Mouse (Mus musculus): ENCODE measurements around the gene Cacna1d. TPM values are rescaled to one million over a fixed set of nuclear protein-coding genes. Genes with fewer than 3 reads are reported as not detected.
A peak's percentile ranks its signal among the peaks of the same experiment; 100 is the strongest.

Gene Cacna1d
- total and polyA plus RNA-seq, 2 experiments from 2014 or later, result 5.5 to 8.9 TPM

GRCm38 (mm10) chr14:30238807-30239206 is 252.4 kb downstream of the Cacna1d start:
- Histone ChIP-seq H3K4me2 (ENCODE audit: low read depth, low read length) (no peak overlapping the region), H3K4me1 (ENCODE audit: control insufficient read depth, insufficient read depth) (no peaks in the 10 kb centered on the region), H3K9ac (replicated peaks; ENCODE audit: low read depth, low read length) (no peak overlapping the region), H3K27me3 (ENCODE audit: control insufficient read depth, insufficient read depth, low read length) (no peaks in the 10 kb centered on the region), H3K4me3 (ENCODE audit: low read depth, low read length) (no peak overlapping the region), H3K9me3 (replicated peaks; ENCODE audit: control insufficient read depth, low read length) (no peaks in the 10 kb centered on the region), H3K36me3 (replicated peaks; ENCODE audit: control insufficient read depth, insufficient read depth, low read length) (no peaks in the 10 kb centered on the region), H3K27ac (ENCODE audit: low read depth) (no peak overlapping the region)
- TF ChIP-seq EP300 (IDR thresholded peaks at IDR 0.05; ENCODE audit: low read depth) (no peak), CTCF (IDR thresholded peaks at IDR 0.05; ENCODE audit: low read depth) (no peak)
- 85% methylated on average over 5 of the region's 5 CpGs for WGBS
- ATAC-seq (ENCODE audit: insufficient read depth, low read depth) (no peak), DNase-seq (ENCODE audit: low spot score) (no peak)

DNA sequence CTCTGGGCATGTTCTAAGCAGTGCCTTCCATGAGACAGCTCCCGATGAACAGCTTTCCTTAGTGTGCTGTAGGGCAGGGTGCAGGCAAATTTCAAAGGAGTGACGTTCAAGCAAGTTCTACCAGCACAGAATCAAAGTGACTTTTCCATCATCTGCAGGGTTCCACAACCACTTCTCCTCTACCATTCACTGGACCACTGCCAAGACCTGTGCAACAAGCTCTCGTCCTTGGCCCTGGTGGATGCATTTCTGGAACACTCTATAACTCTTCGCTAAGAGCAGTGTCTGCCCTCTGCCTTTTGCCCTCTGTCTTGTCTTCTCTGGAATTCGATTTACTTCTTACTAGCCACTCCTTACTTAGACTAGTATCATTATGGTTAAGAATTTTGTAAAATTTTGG is 266.1 kb downstream of the Cacna1d start:
- no peaks in the 10 kb centered on the region for H3K27me3 ChIP-seq (ENCODE audit: control insufficient read depth, insufficient read depth, low read length)
- no peak for ATAC-seq (ENCODE audit: insufficient read depth, low read depth)
- TF ChIP-seq EP300 (IDR thresholded peaks at IDR 0.05; ENCODE audit: low read depth), result no peak
- TF ChIP-seq CTCF (IDR thresholded peaks at IDR 0.05; ENCODE audit: low read depth), result no peak
- WGBS, result 61% methylated on average over 5 of the region's 5 CpGs
- DNase-seq (ENCODE audit: low spot score), result no peak
- no peaks in the 10 kb centered on the region for H3K9me3 ChIP-seq (replicated peaks; ENCODE audit: control insufficient read depth, low read length)
- H3K4me1 ChIP-seq (ENCODE audit: control insufficient read depth, insufficient read depth), result no peaks in the 10 kb centered on the region
- H3K36me3 ChIP-seq (replicated peaks; ENCODE audit: control insufficient read depth, insufficient read depth, low read length), result no peaks in the 10 kb centered on the region
- H3K9ac ChIP-seq (replicated peaks; ENCODE audit: low read depth, low read length), result no peak overlapping the region
- H3K4me3 ChIP-seq (ENCODE audit: low read depth, low read length), result no peak overlapping the region
- H3K4me2 ChIP-seq (ENCODE audit: low read depth, low read length), result no peak overlapping the region
- H3K27ac ChIP-seq (ENCODE audit: low read depth), result no peak overlapping the region

- H3K9ac ChIP-seq (replicated peaks; ENCODE audit: low read depth, low read length), result no peak overlapping the region
- WGBS, result 87% methylated on average over 6 of the region's 6 CpGs
- no peaks in the 10 kb centered on the region for H3K9me3 ChIP-seq (replicated peaks; ENCODE audit: control insufficient read depth, low read length)
- no peaks in the 10 kb centered on the region for H3K36me3 ChIP-seq (replicated peaks; ENCODE audit: control insufficient read depth, insufficient read depth, low read length)
- H3K4me2 ChIP-seq (ENCODE audit: low read depth, low read length), result no peak overlapping the region
- H3K27me3 ChIP-seq (ENCODE audit: control insufficient read depth, insufficient read depth, low read length), result no peaks in the 10 kb centered on the region
- H3K4me3 ChIP-seq (ENCODE audit: low read depth, low read length), result no peak overlapping the region
- H3K4me1 ChIP-seq (ENCODE audit: control insufficient read depth, insufficient read depth), result peaks cover 5% of the 10 kb centered on the region; the same call in 1 of the 2 replicates
- DNase-seq (ENCODE audit: low spot score), result no peak
- H3K27ac ChIP-seq (ENCODE audit: low read depth), result no peak overlapping the region
- TF ChIP-seq CTCF (IDR thresholded peaks at IDR 0.05; ENCODE audit: low read depth) (no peak), EP300 (IDR thresholded peaks at IDR 0.05; ENCODE audit: low read depth) (no peak)
- no peak for ATAC-seq (ENCODE audit: insufficient read depth, low read depth)
Measured at GRCm38 (mm10) chr14:30222101-30222500, 269.2 kb downstream of the Cacna1d start.

DNA sequence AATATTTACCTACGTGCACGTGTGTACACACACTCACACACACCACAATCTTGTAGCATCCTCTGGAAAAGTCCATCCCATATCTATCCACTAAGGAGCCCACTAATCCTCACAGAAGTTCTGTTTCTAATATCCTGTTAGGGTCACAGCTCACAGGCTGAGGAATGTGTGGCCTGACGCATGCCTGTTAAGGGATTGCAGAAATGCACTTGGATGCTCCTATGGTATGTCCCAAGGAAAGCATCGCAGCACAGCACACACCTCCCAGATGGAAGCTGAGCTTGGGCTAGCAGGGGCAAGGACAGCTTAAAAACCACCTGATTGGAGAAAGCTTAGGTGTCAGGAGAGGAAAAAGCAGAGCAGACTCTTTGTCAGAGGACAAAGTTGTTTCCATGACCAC is 271.4 kb downstream of the Cacna1d start:
- Histone ChIP-seq H3K9me3 (replicated peaks; ENCODE audit: control insufficient read depth, low read length) (no peaks in the 10 kb centered on the region), H3K9ac (replicated peaks; ENCODE audit: low read depth, low read length) (no peak overlapping the region), H3K4me3 (ENCODE audit: low read depth, low read length) (no peak overlapping the region), H3K4me1 (ENCODE audit: control insufficient read depth, insufficient read depth) (peaks cover 5% of the 10 kb centered on the region; the same call in 1 of the 2 replicates), H3K27me3 (ENCODE audit: control insufficient read depth, insufficient read depth, low read length) (no peaks in the 10 kb centered on the region), H3K27ac (ENCODE audit: low read depth) (no peak overlapping the region), H3K4me2 (ENCODE audit: low read depth, low read length) (no peak overlapping the region), H3K36me3 (replicated peaks; ENCODE audit: control insufficient read depth, insufficient read depth, low read length) (no peaks in the 10 kb centered on the region)
- ATAC-seq (ENCODE audit: insufficient read depth, low read depth) (no peak), DNase-seq (ENCODE audit: low spot score) (no peak)
- 59% methylated on average over 4 of the region's 4 CpGs for WGBS
- TF ChIP-seq CTCF (IDR thresholded peaks at IDR 0.05; ENCODE audit: low read depth) (no peak), EP300 (IDR thresholded peaks at IDR 0.05; ENCODE audit: low read depth) (no peak)

GRCm38 (mm10) chr14:30218114-30218513 is 273.1 kb downstream of the Cacna1d start:
- Histone ChIP-seq H3K36me3 (replicated peaks; ENCODE audit: control insufficient read depth, insufficient read depth, low read length) (no peaks in the 10 kb centered on the region), H3K9me3 (replicated peaks; ENCODE audit: control insufficient read depth, low read length) (no peaks in the 10 kb centered on the region), H3K9ac (replicated peaks; ENCODE audit: low read depth, low read length) (no peak overlapping the region), H3K27me3 (ENCODE audit: control insufficient read depth, insufficient read depth, low read length) (no peaks in the 10 kb centered on the region), H3K27ac (ENCODE audit: low read depth) (no peak overlapping the region), H3K4me1 (ENCODE audit: control insufficient read depth, insufficient read depth) (peaks cover 5% of the 10 kb centered on the region; the same call in 1 of the 2 replicates), H3K4me2 (ENCODE audit: low read depth, low read length) (no peak overlapping the region), H3K4me3 (ENCODE audit: low read depth, low read length) (no peak overlapping the region)
- DNase-seq (ENCODE audit: low spot score), result no peak
- TF ChIP-seq CTCF (IDR thresholded peaks at IDR 0.05; ENCODE audit: low read depth) (no peak), EP300 (IDR thresholded peaks at IDR 0.05; ENCODE audit: low read depth) (no peak)
- ATAC-seq (ENCODE audit: insufficient read depth, low read depth), result peak; percentile 58; the same call in 1 of the 2 replicates
- 81% methylated on average over 3 of the region's 3 CpGs for WGBS

DNA sequence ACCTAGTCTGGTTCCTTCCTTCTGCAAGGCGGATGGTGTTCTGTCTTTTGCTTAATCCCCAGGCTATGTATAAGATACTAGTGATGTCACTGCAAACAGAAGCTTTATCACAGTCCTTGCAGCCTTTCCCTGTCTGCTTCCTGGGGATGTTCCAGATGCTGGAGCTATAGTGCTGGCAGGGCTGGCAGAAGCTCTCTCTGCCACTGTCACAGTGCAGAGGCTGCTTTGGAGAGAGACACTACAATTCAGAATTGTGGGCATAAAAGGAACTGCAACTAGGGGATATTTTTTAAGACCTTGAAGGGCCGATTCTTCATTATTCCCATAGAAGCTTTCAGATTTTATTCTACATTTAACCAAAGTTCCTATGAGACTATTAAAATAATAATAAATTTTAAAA is 274.1 kb downstream of the Cacna1d start:
- H3K4me2 ChIP-seq (ENCODE audit: low read depth, low read length), result no peak overlapping the region
- no peaks in the 10 kb centered on the region for H3K9me3 ChIP-seq (replicated peaks; ENCODE audit: control insufficient read depth, low read length)
- H3K27ac ChIP-seq (ENCODE audit: low read depth), result no peak overlapping the region
- DNase-seq (ENCODE audit: low spot score) (no peak), ATAC-seq (ENCODE audit: insufficient read depth, low read depth) (no peak)
- no peak for TF ChIP-seq EP300 (IDR thresholded peaks at IDR 0.05; ENCODE audit: low read depth)
- H3K4me3 ChIP-seq (ENCODE audit: low read depth, low read length), result no peak overlapping the region
- no peaks in the 10 kb centered on the region for H3K36me3 ChIP-seq (replicated peaks; ENCODE audit: control insufficient read depth, insufficient read depth, low read length)
- H3K9ac ChIP-seq (replicated peaks; ENCODE audit: low read depth, low read length), result no peak overlapping the region
- H3K27me3 ChIP-seq (ENCODE audit: control insufficient read depth, insufficient read depth, low read length), result no peaks in the 10 kb centered on the region
- WGBS, result 82% methylated on average over 2 of the region's 2 CpGs
- H3K4me1 ChIP-seq (ENCODE audit: control insufficient read depth, insufficient read depth), result peaks cover 5% of the 10 kb centered on the region; the same call in 1 of the 2 replicates

Measured in heart, postnatal 0 days (tissue).